Mouse (Mus musculus): ENCODE measurements around the gene Kif1b. TPM values are rescaled to one million over a fixed set of nuclear protein-coding genes. Genes with fewer than 3 reads are reported as not detected.

Kif1b gene
- total and polyA plus RNA-seq, 3 experiments = 10.0 to 27.6 (median 17.0) TPM

DNA sequence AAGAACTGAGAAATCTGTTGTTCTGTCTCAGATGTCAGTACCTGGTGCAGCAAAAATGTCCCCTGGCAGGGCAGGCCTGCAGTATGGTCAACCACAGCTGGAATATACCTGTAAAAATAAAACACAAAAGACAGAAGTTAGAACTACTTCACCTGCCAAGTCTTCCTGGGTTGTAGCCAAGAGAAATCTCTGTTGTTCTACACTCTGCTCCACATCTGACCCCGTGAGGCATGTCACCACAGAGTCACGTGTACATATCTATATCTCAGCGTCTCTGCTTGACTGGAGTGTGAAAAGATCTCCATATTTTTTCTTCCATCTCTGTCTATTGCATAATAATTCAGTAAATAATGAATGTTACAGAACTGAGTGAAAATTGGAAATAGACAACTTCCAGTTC is 105.0 kb downstream of the Kif1b start:
- dilution Hi-C loops (cut with MboI; ENCODE audit: extremely low pct_ligation_motif_present, extremely low pct_unique_long_range_greater_than_20kb, low sequenced_read_pairs) (no loop called here), in situ Hi-C loops (cut with MboI; ENCODE audit: low pct_ligation_motif_present, low pct_unique_long_range_greater_than_20kb, low sequenced_read_pairs) (no loop called here)
- no peak overlapping the region for H3K27ac ChIP-seq (ENCODE audit: insufficient read depth, low read depth)
- H3K79me2 ChIP-seq (replicated peaks; ENCODE audit: control insufficient read depth, extremely low read depth, insufficient read depth, poor library complexity, severe bottlenecking) = no peaks in the 10 kb centered on the region
- H3K4me2 ChIP-seq (ENCODE audit: insufficient read depth, low read depth, poor library complexity, severe bottlenecking) = no peak overlapping the region
- no peak overlapping the region for H3K4me3 ChIP-seq (replicated peaks in 1 of 3; ENCODE audit: low read depth in 2 of 3, low read length in 2 of 3, poor library complexity in 1 of 3)
- H3K9me3 ChIP-seq (replicated peaks; ENCODE audit: low read length) = no peaks in the 10 kb centered on the region
- peaks cover 4 to 24% of the 10 kb centered on the region in 2 experiments for H3K4me1 ChIP-seq (ENCODE audit: control insufficient read depth in 1 of 2, insufficient read depth in 2 of 2)
- DNase-seq (ENCODE audit: extremely low read depth) = no peak
- peaks cover 47 to 50% of the 10 kb centered on the region in 2 experiments for H3K36me3 ChIP-seq (replicated peaks in 1 of 2; ENCODE audit: control insufficient read depth in 1 of 2, insufficient read depth in 1 of 2, low read length in 1 of 2)
- no peak overlapping the region for H3K9ac ChIP-seq (ENCODE audit: insufficient read depth, low read depth)
- TF ChIP-seq NELFE (IDR thresholded peaks at IDR 0.05; ENCODE audit: low read depth, low read length) (no peak), MAX (IDR thresholded peaks at IDR 0.05; ENCODE audit: low read length) (no peak), POLR2A (IDR thresholded peaks at IDR 0.05; ENCODE audit: low read depth, low read length) (no peak), TCF12 (IDR thresholded peaks at IDR 0.05; ENCODE audit: low read depth, low read length) (no peak), BHLHE40 (IDR thresholded peaks at IDR 0.05; ENCODE audit: low read depth, low read length) (0 out of 2 replicates have a peak, but pooled peaks have one; percentile 29), MYC (IDR thresholded peaks at IDR 0.05; ENCODE audit: low read depth, low read length) (no peak), ETS1 (conservative IDR thresholded peaks at IDR 0.05; ENCODE audit: low read depth, low read length) (no peak), JUND (conservative IDR thresholded peaks at IDR 0.05; ENCODE audit: low read depth, low read length) (no peak), ZC3H11A (IDR thresholded peaks at IDR 0.05; ENCODE audit: low read depth, low read length) (no peak)
- no peaks in the 10 kb centered on the region for H3K27me3 ChIP-seq (replicated peaks)

DNA sequence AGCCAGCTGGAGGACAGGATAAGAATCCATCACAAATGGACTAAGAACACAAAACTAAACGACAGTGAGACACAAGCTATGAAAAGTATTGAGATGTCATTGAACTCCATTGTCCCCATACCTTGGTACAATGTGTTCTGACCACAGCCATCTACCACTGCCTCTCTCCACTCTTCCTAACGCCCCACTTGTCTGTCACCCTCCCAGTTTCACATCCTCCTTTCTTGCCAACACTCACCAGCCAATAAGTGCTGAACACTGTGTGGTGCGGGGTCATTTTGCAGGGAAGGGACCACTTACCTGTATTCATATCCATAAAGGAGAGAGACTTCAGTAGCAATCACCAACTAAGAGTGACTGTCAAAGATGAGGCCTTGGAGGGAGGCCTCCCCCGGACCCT is 106.4 kb downstream of the Kif1b start:
- dilution Hi-C loops (cut with MboI; ENCODE audit: extremely low pct_ligation_motif_present, extremely low pct_unique_long_range_greater_than_20kb, low sequenced_read_pairs) (no loop called here), in situ Hi-C loops (cut with MboI; ENCODE audit: low pct_ligation_motif_present, low pct_unique_long_range_greater_than_20kb, low sequenced_read_pairs) (no loop called here)
- Histone ChIP-seq H3K27ac (ENCODE audit: insufficient read depth, low read depth) (peak overlapping the region; percentile 4; the same call in 1 of the 2 replicates), H3K9ac (ENCODE audit: insufficient read depth, low read depth) (no peak overlapping the region), H3K4me2 (ENCODE audit: insufficient read depth, low read depth, poor library complexity, severe bottlenecking) (no peak overlapping the region), H3K79me2 (replicated peaks; ENCODE audit: control insufficient read depth, extremely low read depth, insufficient read depth, poor library complexity, severe bottlenecking) (no peaks in the 10 kb centered on the region), H3K4me3 (replicated peaks in 1 of 3; ENCODE audit: low read depth in 2 of 3, low read length in 2 of 3, poor library complexity in 1 of 3) (no peak overlapping the region), H3K9me3 (replicated peaks; ENCODE audit: low read length) (no peaks in the 10 kb centered on the region), H3K4me1 (ENCODE audit: control insufficient read depth in 1 of 2, insufficient read depth in 2 of 2) (peaks cover 4 to 24% of the 10 kb centered on the region in 2 experiments), H3K36me3 (replicated peaks in 1 of 2; ENCODE audit: control insufficient read depth in 1 of 2, insufficient read depth in 1 of 2, low read length in 1 of 2) (peaks cover 45 to 47% of the 10 kb centered on the region in 2 experiments), H3K27me3 (replicated peaks) (no peaks in the 10 kb centered on the region)
- TF ChIP-seq BHLHE40 (IDR thresholded peaks at IDR 0.05; ENCODE audit: low read depth, low read length) (no peak), POLR2AphosphoS2 (IDR thresholded peaks at IDR 0.05; ENCODE audit: low read depth, low read length) (no peak), EP300 (IDR thresholded peaks at IDR 0.05; ENCODE audit: low read length) (peak; percentile 78), MYC (IDR thresholded peaks at IDR 0.05; ENCODE audit: low read depth, low read length) (no peak), CHD2 (IDR thresholded peaks at IDR 0.05; ENCODE audit: low read length) (no peak), SIN3A (IDR thresholded peaks at IDR 0.05; ENCODE audit: low read length) (no peak), MXI1 (IDR thresholded peaks at IDR 0.05; ENCODE audit: low read depth, low read length) (no peak), CTCF (conservative IDR thresholded peaks at IDR 0.05 in 1 of 2, IDR thresholded peaks at IDR 0.05 in 1 of 2; ENCODE audit: low read depth in 2 of 2, low read length in 2 of 2) (no peak), NRF1 (IDR thresholded peaks at IDR 0.05; ENCODE audit: low read depth, low read length) (no peak), NELFE (IDR thresholded peaks at IDR 0.05; ENCODE audit: low read depth, low read length) (no peak), IRF4 (IDR thresholded peaks at IDR 0.05; ENCODE audit: low read depth, low read length) (peak; percentile 89), ZMIZ1 (IDR thresholded peaks at IDR 0.05; ENCODE audit: low read depth, low read length) (no peak), JUND (conservative IDR thresholded peaks at IDR 0.05; ENCODE audit: low read depth, low read length) (no peak), E2F4 (IDR thresholded peaks at IDR 0.05; ENCODE audit: insufficient replicate concordance, low read depth, low read length) (no peak), USF2 (conservative IDR thresholded peaks at IDR 0.05; ENCODE audit: low read depth, low read length) (no peak)
- peak; percentile 25 for DNase-seq (ENCODE audit: extremely low read depth)
